Mouse (Mus musculus) heart, postnatal 0 days (tissue): Measurements from ENCODE around the gene Crybg1.

Experiments
- CTCF ChIP-seq: IDR thresholded peaks from 2 replicates; pipeline ENCODE4 v1.5.1; 2016; ENCODE audit warnings: antibody characterized with exemption, control low read depth, low read depth
- EP300 ChIP-seq: IDR thresholded peaks from 2 replicates; pipeline ENCODE4 v1.6.1; 2016; ENCODE audit warnings: antibody characterized with exemption, low read depth

DNA sequence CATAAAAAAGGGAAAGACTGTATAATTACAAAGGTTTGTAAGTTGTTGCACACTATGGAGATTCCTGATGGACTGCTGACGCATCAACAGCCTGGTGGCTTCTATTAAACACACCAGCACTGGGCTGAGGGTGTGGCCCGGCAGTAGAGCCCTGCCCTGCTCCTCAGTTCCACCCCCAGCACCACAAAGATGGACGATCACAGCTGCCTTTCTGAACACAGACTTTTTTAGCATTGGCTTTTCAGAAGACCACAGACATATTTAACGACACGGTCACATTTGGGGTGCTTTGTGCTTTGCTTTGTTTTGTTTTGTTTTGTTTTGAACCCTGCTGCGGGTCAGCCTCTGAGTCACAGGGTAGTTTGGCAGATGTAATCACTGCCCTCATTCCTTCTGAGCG is 105.0 kb downstream of the Crybg1 start:
- TF ChIP-seq CTCF (no peak), EP300 (no peak)
